ENCODE assay signal across 8 mouse cellular contexts in genomic region chr14:60251281-60252003, GRCm38 (mm10). TPM values are rescaled to one million over a fixed set of nuclear protein-coding genes. Genes with fewer than 3 reads are reported as not detected.
DNase-seq lines count a peak whose midpoint lies in the region; ATAC-seq and TF ChIP-seq lines count a peak whose summit lies in the region.

TSS of gene Nupl1 (minus strand) at chr14:60251431.
TSS of gene Gm49336 (minus strand) at chr14:60251507.

- peak; percentile 85 for TF ChIP-seq POLR2A in lung, adult 2 months (IDR thresholded peaks at IDR 0.05; ENCODE audit: borderline replicate concordance, extremely low read depth, low read depth, low read length)

- in situ Hi-C loops in ES-E14 (cut with MboI; ENCODE audit: low sequenced_read_pairs in 2 of 2, unreplicated experiment in 2 of 2): no loop called here

- under 1% methylated on average over 62 of the region's 62 CpGs for WGBS in forebrain, embryonic 15.5 days
- under 1% methylated on average over 62 of the region's 62 CpGs for WGBS in lung, adult 2 months

- TF ChIP-seq CTCF in lung, adult 2 months (IDR thresholded peaks at IDR 0.05; ENCODE audit: insufficient read depth, low read length): no peak

- ATAC-seq in forebrain, embryonic 15.5 days (replicated peaks): peak; percentile 100
- ATAC-seq in neutrophil, adult 5-6 weeks (ENCODE audit: extremely low read depth, insufficient number of reproducible peaks, low FRiP score, poor library complexity, severe bottlenecking): peak; percentile 99

- H3K9ac ChIP-seq in ES-E14 (ENCODE audit: insufficient read depth, low read depth, low read length, poor library complexity, severe bottlenecking): peak within 1 kb of the TSS; percentile 96
- H3K9ac ChIP-seq in forebrain, embryonic 15.5 days (replicated peaks): peak within 1 kb of the TSS; percentile 87

- intact Hi-C loops in heart, postnatal 25 days (cut with DNase I): loop anchor here (1.0 kb wide), 1 partner anchor 14 kb away; the partner anchor contains the start of gene Mtmr6

- no peaks in the 10 kb centered on the region for H3K27me3 ChIP-seq in forebrain, embryonic 15.5 days

- H3K4me1 ChIP-seq in ES-E14 (ENCODE audit: control insufficient read depth in 2 of 2, insufficient read depth in 2 of 2, low read length in 2 of 2, poor library complexity in 1 of 2): peaks cover 0 to 3% of the 10 kb centered on the region in 2 experiments; a peak in 1 of 4 replicates
- peaks cover 26% of the 10 kb centered on the region for H3K4me1 ChIP-seq in forebrain, embryonic 15.5 days
- peaks cover 3% of the 10 kb centered on the region for H3K4me1 ChIP-seq in lung, adult 2 months (ENCODE audit: control insufficient read depth, insufficient read depth, low read length)

- H3K4me2 ChIP-seq in forebrain, embryonic 15.5 days (replicated peaks): peak within 1 kb of the TSS; percentile 81

- H3K9me3 ChIP-seq in ES-E14 (ENCODE audit: control insufficient read depth, insufficient read depth, low read depth, low read length): no peaks in the 10 kb centered on the region
- no peaks in the 10 kb centered on the region for H3K9me3 ChIP-seq in forebrain, embryonic 15.5 days

- peak within 1 kb of the TSS; percentile 76 to 95 for H3K4me3 ChIP-seq in ES-E14 (ENCODE audit: insufficient read depth in 1 of 2, low read depth in 1 of 2, low read length in 2 of 2, poor library complexity in 1 of 2, severe bottlenecking in 1 of 2)
- peak within 1 kb of the TSS; percentile 86 for H3K4me3 ChIP-seq in forebrain, embryonic 15.5 days
- H3K4me3 ChIP-seq in lung, adult 2 months (replicated peaks; ENCODE audit: extremely low read depth, low read depth, low read length): peak within 1 kb of the TSS; percentile 91

- H3K27ac ChIP-seq in ES-E14 (ENCODE audit: insufficient read depth, low read depth, low read length, poor library complexity, severe bottlenecking): peak within 1 kb of the TSS; percentile 54
- H3K27ac ChIP-seq in forebrain, embryonic 15.5 days (replicated peaks): peak within 1 kb of the TSS; percentile 94

- DNase-seq in ES-E14 (ENCODE audit: low read depth, low spot score): peak; percentile 98
- DNase-seq in cerebellum, adult 11-12 months: peak; percentile 99
- peak; percentile 97 for DNase-seq in heart, postnatal 25 days (ENCODE audit: low spot score)
- DNase-seq in layer of hippocampus, adult 18-20 months (ENCODE audit: low spot score in 2 of 2): peak; percentile 98 to 99
- peak; percentile 96 for DNase-seq in lung, adult 2 months
- peak; percentile 98 for DNase-seq in thymus, adult 18-20 months

- H3K36me3 ChIP-seq in ES-E14 (ENCODE audit: control insufficient read depth, insufficient read depth, low read length, poor library complexity, severe bottlenecking): no peaks in the 10 kb centered on the region
- H3K36me3 ChIP-seq in forebrain, embryonic 15.5 days: no peaks in the 10 kb centered on the region

TF ChIP-seq in ES-E14, 5 proteins besides CTCF, POLR2A, EP300 and RAD21:
- TF ChIP-seq HCFC1 (IDR thresholded peaks at IDR 0.05; ENCODE audit: borderline replicate concordance, insufficient read depth, low read length): peak; percentile 77
- no peak for TF ChIP-seq ZC3H11A (IDR thresholded peaks at IDR 0.05; ENCODE audit: borderline replicate concordance, low read depth, low read length)
- no peak for TF ChIP-seq MAFK (IDR thresholded peaks at IDR 0.05; ENCODE audit: insufficient read depth, low read depth, low read length)
- TF ChIP-seq ZNF384 (IDR thresholded peaks at IDR 0.05; ENCODE audit: low read depth, low read length): no peak
- TF ChIP-seq CHD2 (IDR thresholded peaks at IDR 0.05; ENCODE audit: low read depth, low read length): peak; percentile 98

RNA-seq across cellular contexts. Expression of gene Nupl1, which starts in this region (rescaled TPM):
- not detected in 2 replicates for total RNA-seq in ES-E14 (2012; rRNA removed)
- 0.09 and 0.11 TPM in 2 replicates for polyA plus RNA-seq in forebrain, embryonic 15.5 days (2015; fragmentation: Nextera tagmentation; extraction: Ambion mirVana)
- not detected for total RNA-seq in heart, postnatal 25 days (2021)
- under 1 TPM in 1 of 2 experiments, not detected in 1; 0.10 TPM for total RNA-seq in layer of hippocampus, adult 18-20 months (2021)
- polyA plus RNA-seq in lung, adult 2 months (2012; rRNA removed): 0.03 and 0.09 TPM in 2 replicates
- total RNA-seq in neutrophil, adult 5-6 weeks (2017): not detected in 2 replicates

RNA-seq across cellular contexts. Expression of gene Gm49336, which starts in this region (rescaled TPM):
- total RNA-seq in ES-E14 (2012; rRNA removed): 29.6 and 39.4 TPM in 2 replicates
- polyA plus RNA-seq in forebrain, embryonic 15.5 days (2015; fragmentation: Nextera tagmentation; extraction: Ambion mirVana): 53.7 and 56.6 TPM in 2 replicates
- 10 to 100 TPM; 28.5 to 31.1 TPM for total RNA-seq in heart, postnatal 25 days (2021)
- 10 to 100 TPM; 64.0 to 65.9 TPM for total RNA-seq in layer of hippocampus, adult 18-20 months (2021)
- 13.7 and 13.9 TPM in 2 replicates for polyA plus RNA-seq in lung, adult 2 months (2012; rRNA removed)
- 58.7 and 61.6 TPM in 2 replicates for total RNA-seq in neutrophil, adult 5-6 weeks (2017)

Comparison
In these comparisons a context has a peak if more than half of its experiments do, and no peak if none do; other contexts are left out.
1. Peak in every context shown above with its lines: DNase-seq, ATAC-seq, H3K4me3 ChIP-seq and H3K27ac ChIP-seq.